Mouse (Mus musculus): ENCODE results near the gene Wapl. TPM values are rescaled to one million over a fixed set of nuclear protein-coding genes. Genes with fewer than 3 reads are reported as not detected.

The Wapl gene
- polyA plus RNA-seq (2012; rRNA removed), result 22.5 and 35.3 TPM in 2 replicates

GRCm38 (mm10) chr14:34673395-34674228 lies at the start of gene Wapl:
Gene Wapl (plus strand): TSS chr14:34673928.
- Histone ChIP-seq H3K4me1 (ENCODE audit: control insufficient read depth, insufficient read depth, low read length) (no peaks in the 10 kb centered on the region; the same call in 1 of the 2 replicates), H3K27ac (ENCODE audit: control insufficient read depth, insufficient read depth, low read depth, low read length) (peak within 1 kb of the TSS; percentile 99), H3K36me3 (ENCODE audit: control insufficient read depth, insufficient read depth, low read length) (peaks cover 3% of the 10 kb centered on the region; the same call in 1 of the 2 replicates), H3K27me3 (ENCODE audit: control insufficient read depth, insufficient read depth, low read length) (no peaks in the 10 kb centered on the region), H3K4me3 (ENCODE audit: control insufficient read depth, low read depth, low read length) (peak within 1 kb of the TSS; percentile 99)
- peak; percentile 87 for TF ChIP-seq POLR2A (IDR thresholded peaks at IDR 0.05; ENCODE audit: control insufficient read depth, low read depth, low read length)
- TF ChIP-seq CTCF (IDR thresholded peaks at IDR 0.05; ENCODE audit: control insufficient read depth, insufficient read depth, insufficient replicate concordance, low read depth, low read length), result no peak

GRCm38 (mm10) chr14:34626824-34627223 lies 46.9 kb upstream of the Wapl start:
- Histone ChIP-seq H3K4me1 (ENCODE audit: control insufficient read depth, insufficient read depth, low read length) (no peaks in the 10 kb centered on the region), H3K4me3 (ENCODE audit: control insufficient read depth, low read depth, low read length) (no peak overlapping the region), H3K27ac (ENCODE audit: control insufficient read depth, insufficient read depth, low read depth, low read length) (no peak overlapping the region), H3K27me3 (ENCODE audit: control insufficient read depth, insufficient read depth, low read length) (no peaks in the 10 kb centered on the region), H3K36me3 (ENCODE audit: control insufficient read depth, insufficient read depth, low read length) (no peaks in the 10 kb centered on the region)
- no peak for TF ChIP-seq POLR2A (IDR thresholded peaks at IDR 0.05; ENCODE audit: control insufficient read depth, low read depth, low read length)
- no peak for TF ChIP-seq CTCF (IDR thresholded peaks at IDR 0.05; ENCODE audit: control insufficient read depth, insufficient read depth, insufficient replicate concordance, low read depth, low read length)

DNA sequence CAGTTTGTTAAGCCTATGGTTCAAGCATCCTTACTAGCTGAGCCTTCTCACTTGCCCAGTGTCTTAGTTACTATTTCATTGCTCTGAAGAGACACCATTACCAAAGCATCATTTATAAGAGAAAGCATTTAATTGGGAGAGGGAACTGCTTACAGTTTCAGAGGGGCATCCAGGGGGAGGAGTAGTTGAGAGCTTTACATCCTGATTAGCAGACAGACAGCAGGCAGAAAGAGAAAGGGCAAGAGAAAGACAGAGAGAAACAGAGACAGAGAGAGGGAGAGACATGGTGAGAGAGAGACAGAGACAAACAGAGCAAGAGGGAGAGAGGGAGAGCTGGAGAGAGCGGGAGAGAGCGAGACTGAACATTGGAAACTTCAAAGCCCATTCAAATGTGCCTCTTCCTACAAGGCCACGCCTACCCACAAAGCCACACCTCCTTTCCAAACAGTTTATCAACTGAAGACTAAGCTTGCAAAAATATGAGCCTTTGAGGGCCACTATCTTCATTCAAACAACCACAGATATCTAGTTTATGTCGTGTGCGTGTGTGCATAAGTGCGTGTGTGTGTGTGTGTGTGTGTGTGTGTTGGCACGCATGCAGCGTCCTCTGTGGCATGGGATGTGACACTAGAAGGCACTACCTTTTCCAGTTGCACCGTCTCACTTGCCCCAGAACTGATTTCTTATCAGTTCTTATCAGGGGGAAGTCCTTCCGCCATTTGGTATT lies 40.8 kb upstream of the Wapl start:
- TF ChIP-seq POLR2A (IDR thresholded peaks at IDR 0.05; ENCODE audit: control insufficient read depth, low read depth, low read length) (no peak), CTCF (IDR thresholded peaks at IDR 0.05; ENCODE audit: control insufficient read depth, insufficient read depth, insufficient replicate concordance, low read depth, low read length) (no peak)
- no peak overlapping the region for H3K27ac ChIP-seq (ENCODE audit: control insufficient read depth, insufficient read depth, low read depth, low read length)
- H3K27me3 ChIP-seq (ENCODE audit: control insufficient read depth, insufficient read depth, low read length), result no peaks in the 10 kb centered on the region
- peaks cover 2% of the 10 kb centered on the region; the same call in 1 of the 2 replicates for H3K4me1 ChIP-seq (ENCODE audit: control insufficient read depth, insufficient read depth, low read length)
- no peak overlapping the region for H3K4me3 ChIP-seq (ENCODE audit: control insufficient read depth, low read depth, low read length)
- H3K36me3 ChIP-seq (ENCODE audit: control insufficient read depth, insufficient read depth, low read length), result no peaks in the 10 kb centered on the region

GRCm38 (mm10) chr14:34635192-34635591 lies 38.5 kb upstream of the Wapl start:
- no peak for TF ChIP-seq POLR2A (IDR thresholded peaks at IDR 0.05; ENCODE audit: control insufficient read depth, low read depth, low read length)
- TF ChIP-seq CTCF (IDR thresholded peaks at IDR 0.05; ENCODE audit: control insufficient read depth, insufficient read depth, insufficient replicate concordance, low read depth, low read length), result no peak
- no peak overlapping the region for H3K4me3 ChIP-seq (ENCODE audit: control insufficient read depth, low read depth, low read length)
- H3K27ac ChIP-seq (ENCODE audit: control insufficient read depth, insufficient read depth, low read depth, low read length), result no peak overlapping the region
- H3K36me3 ChIP-seq (ENCODE audit: control insufficient read depth, insufficient read depth, low read length), result no peaks in the 10 kb centered on the region
- peaks cover 2% of the 10 kb centered on the region; the same call in 1 of the 2 replicates for H3K4me1 ChIP-seq (ENCODE audit: control insufficient read depth, insufficient read depth, low read length)
- no peaks in the 10 kb centered on the region for H3K27me3 ChIP-seq (ENCODE audit: control insufficient read depth, insufficient read depth, low read length)

DNA sequence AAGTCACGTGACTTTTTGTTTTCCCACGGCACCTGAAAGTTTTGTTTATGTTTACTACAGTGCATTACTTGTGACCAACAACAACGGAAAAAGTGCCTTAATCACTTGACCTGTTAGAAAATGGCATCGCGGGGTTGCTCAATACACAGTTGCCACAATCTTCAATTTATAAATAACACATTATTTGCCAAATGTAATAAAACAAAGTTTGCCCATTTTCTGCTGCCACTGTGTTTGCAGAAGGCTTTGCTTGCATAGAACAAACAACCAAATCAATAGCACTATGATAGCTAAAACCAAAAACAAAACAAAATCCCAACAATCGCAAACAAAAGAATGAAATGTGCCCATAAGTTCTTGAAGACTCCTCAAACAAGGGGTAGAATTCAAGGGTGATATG lies 38.0 kb upstream of the Wapl start:
- Histone ChIP-seq H3K4me1 (ENCODE audit: control insufficient read depth, insufficient read depth, low read length) (peaks cover 2% of the 10 kb centered on the region; the same call in 1 of the 2 replicates), H3K36me3 (ENCODE audit: control insufficient read depth, insufficient read depth, low read length) (no peaks in the 10 kb centered on the region), H3K4me3 (ENCODE audit: control insufficient read depth, low read depth, low read length) (no peak overlapping the region), H3K27me3 (ENCODE audit: control insufficient read depth, insufficient read depth, low read length) (no peaks in the 10 kb centered on the region), H3K27ac (ENCODE audit: control insufficient read depth, insufficient read depth, low read depth, low read length) (no peak overlapping the region)
- TF ChIP-seq POLR2A (IDR thresholded peaks at IDR 0.05; ENCODE audit: control insufficient read depth, low read depth, low read length) (no peak), CTCF (IDR thresholded peaks at IDR 0.05; ENCODE audit: control insufficient read depth, insufficient read depth, insufficient replicate concordance, low read depth, low read length) (no peak)

- TF ChIP-seq POLR2A (IDR thresholded peaks at IDR 0.05; ENCODE audit: control insufficient read depth, low read depth, low read length), result no peak
- no peak for TF ChIP-seq CTCF (IDR thresholded peaks at IDR 0.05; ENCODE audit: control insufficient read depth, insufficient read depth, insufficient replicate concordance, low read depth, low read length)
- Histone ChIP-seq H3K27me3 (ENCODE audit: control insufficient read depth, insufficient read depth, low read length) (no peaks in the 10 kb centered on the region), H3K4me3 (ENCODE audit: control insufficient read depth, low read depth, low read length) (no peak overlapping the region), H3K27ac (ENCODE audit: control insufficient read depth, insufficient read depth, low read depth, low read length) (no peak overlapping the region), H3K4me1 (ENCODE audit: control insufficient read depth, insufficient read depth, low read length) (peaks cover 3% of the 10 kb centered on the region; the same call in 1 of the 2 replicates), H3K36me3 (ENCODE audit: control insufficient read depth, insufficient read depth, low read length) (no peaks in the 10 kb centered on the region)
These were observed 29.6 kb upstream of the Wapl start for GRCm38 (mm10) chr14:34644140-34644539.

DNA sequence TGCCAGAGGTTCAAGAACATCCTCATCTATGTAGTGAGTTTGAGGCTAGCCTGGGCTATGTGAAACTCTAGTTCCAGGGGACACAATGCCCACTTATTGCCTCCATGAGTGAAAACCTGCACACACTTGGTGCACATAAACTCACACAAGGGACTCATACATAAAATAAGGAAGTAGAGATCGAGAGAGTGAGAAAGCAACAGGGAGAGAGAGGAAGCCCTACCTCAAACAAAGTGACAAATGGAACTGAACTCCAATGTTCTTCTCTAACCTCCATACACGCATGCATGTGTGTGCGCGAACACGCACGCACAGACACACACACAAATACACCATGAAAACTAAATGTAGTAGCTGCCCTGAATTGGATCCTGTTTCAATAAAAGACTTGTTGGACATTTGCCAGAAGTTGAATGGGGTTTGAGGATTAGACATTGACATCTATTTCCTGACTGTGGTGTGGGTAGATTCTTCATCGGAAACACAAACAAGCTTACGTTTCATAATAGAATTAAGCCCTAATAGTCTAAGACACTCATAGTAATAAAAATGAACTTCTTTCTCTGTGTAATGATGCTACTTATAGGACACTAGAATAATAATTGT lies 25.8 kb upstream of the Wapl start:
- Histone ChIP-seq H3K4me1 (ENCODE audit: control insufficient read depth, insufficient read depth, low read length) (peaks cover 3% of the 10 kb centered on the region; the same call in 1 of the 2 replicates), H3K27me3 (ENCODE audit: control insufficient read depth, insufficient read depth, low read length) (no peaks in the 10 kb centered on the region), H3K4me3 (ENCODE audit: control insufficient read depth, low read depth, low read length) (no peak overlapping the region), H3K27ac (ENCODE audit: control insufficient read depth, insufficient read depth, low read depth, low read length) (no peak overlapping the region), H3K36me3 (ENCODE audit: control insufficient read depth, insufficient read depth, low read length) (no peaks in the 10 kb centered on the region)
- TF ChIP-seq CTCF (IDR thresholded peaks at IDR 0.05; ENCODE audit: control insufficient read depth, insufficient read depth, insufficient replicate concordance, low read depth, low read length) (no peak), POLR2A (IDR thresholded peaks at IDR 0.05; ENCODE audit: control insufficient read depth, low read depth, low read length) (no peak)
